Mouse (Mus musculus): ENCODE data around the gene Runx2.

The Runx2 gene

DNA sequence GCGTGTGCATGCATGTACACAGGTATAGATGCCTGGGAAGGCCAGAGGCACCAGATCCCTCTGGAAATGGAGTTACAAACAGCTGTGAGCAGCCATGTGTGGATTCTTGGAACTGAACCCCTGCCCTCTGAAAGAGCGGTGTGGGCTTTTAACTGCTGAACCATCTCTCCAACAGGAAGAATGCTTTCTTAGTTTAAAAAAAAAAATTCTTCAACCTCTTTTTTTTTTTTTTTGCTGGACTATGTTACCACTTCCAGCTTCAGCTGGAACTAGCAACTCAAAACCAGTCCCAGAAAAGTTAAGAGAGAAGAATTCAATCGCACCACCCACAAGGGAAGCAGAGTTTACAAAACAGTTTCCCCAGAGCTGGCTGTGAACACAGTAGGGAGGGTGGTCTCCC lies 295.2 kb downstream of the Runx2 start:
- DNase-seq: no peak

DNA sequence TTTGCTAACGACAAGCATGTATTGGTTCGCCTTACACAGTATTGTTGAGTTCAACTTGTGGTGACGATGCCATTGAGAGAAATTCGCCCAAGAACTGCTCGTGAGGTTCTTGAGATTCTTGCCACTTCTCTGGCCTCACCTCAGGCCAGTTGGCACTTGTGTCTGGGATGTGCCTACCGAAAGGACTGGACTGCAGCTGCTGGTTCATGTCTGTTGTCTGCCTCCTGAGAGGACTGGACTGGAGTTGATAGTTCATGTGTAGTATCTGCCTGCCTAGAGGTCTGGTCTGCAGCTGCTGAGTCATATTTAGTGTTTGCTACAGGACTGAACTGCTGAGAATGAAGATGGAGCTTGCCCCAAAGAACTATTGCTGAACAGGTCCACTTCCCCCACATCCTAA lies 296.4 kb downstream of the Runx2 start:
- DNase-seq: no peak

- peak; percentile 59 for DNase-seq
Observed at GRCm38 (mm10) chr17:44508198-44508715, 306.3 kb downstream of the Runx2 start.

- DNase-seq: no peak
Observed at GRCm38 (mm10) chr17:44507741-44508140, 306.9 kb downstream of the Runx2 start.

- no peak for DNase-seq
Observed at GRCm38 (mm10) chr17:44506524-44506923, 308.1 kb downstream of the Runx2 start.

GRCm38 (mm10) chr17:44504794-44505317 lies 309.7 kb downstream of the Runx2 start:
- no peak for DNase-seq

DNA sequence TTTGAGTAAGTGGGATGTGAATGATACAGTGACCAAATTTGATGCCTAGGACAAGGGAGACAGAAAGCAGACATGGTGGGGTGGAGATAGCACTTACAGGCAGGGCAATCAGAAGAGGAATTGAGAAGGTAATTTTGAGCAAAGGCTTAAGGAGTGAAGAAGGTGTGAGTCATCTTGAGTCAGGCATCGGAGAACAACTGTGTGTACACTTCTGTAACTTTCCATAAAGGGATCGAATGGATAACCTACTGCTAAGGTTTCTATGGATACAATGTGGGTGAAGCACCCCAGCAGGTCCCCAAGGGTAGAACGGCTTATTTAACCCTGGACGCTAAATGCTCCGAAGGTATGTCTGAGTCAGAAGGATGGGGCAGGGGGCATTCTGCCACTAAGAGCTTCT lies 312.4 kb downstream of the Runx2 start:
- DNase-seq: no peak

DNA sequence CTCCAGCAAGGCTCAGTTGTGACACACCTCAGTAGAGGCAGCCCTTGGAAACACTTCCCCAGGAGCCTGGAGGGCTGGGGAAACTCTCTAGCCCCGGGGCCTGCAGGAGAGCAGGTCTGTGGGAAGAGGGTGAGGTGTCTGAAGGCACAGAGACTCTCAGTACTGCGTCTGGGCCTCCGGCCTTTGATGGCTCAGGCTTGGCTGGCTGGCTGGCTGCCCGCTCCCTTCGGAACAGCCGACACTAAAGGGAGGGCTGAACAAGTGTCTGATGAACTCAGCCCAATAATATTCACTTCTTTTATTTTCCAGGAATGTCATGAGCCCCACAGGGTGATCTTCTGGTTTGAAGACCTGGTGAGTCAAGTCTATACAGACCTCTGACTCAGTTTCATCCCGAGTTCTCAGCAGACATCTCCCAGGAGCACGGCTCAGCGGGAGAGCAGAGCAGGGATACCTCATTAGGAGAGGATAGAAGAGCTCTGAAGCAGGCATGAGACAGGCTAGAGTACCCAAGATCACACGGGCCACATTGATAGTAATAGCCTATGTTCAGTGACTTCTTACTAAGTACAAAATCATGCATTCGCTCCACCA lies 314.2 kb downstream of the Runx2 start:
- DNase-seq: no peak

- no peak for DNase-seq
Observed at GRCm38 (mm10) chr17:44490164-44490794, 324.3 kb downstream of the Runx2 start.

GRCm38 (mm10) chr17:44489346-44489745 lies 325.3 kb downstream of the Runx2 start:
- no peak for DNase-seq

- DNase-seq: no peak
Observed at GRCm38 (mm10) chr17:44487514-44488244, 326.9 kb downstream of the Runx2 start.

DNA sequence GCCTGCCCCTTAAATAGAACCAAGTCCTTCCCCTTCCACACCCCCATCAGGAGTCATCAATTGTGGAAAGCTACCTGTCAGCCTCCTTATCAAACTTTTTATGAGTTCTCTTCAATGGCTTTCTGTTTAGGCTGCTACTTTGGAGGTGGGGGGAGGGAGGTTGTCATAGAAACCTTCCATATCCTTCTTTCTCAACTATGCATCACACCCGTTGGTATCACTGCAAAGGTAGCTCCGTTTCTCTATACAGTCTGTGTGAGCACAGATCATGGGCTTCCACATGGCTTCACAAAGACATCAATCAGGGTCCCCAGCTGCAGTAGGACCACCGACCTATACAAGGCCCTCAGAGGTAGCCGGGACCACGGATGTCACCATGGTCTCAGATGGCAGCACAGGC lies 329.3 kb downstream of the Runx2 start:
- no peak for DNase-seq

- no peak for DNase-seq
Observed at GRCm38 (mm10) chr17:44479918-44480317, 334.7 kb downstream of the Runx2 start.

DNA sequence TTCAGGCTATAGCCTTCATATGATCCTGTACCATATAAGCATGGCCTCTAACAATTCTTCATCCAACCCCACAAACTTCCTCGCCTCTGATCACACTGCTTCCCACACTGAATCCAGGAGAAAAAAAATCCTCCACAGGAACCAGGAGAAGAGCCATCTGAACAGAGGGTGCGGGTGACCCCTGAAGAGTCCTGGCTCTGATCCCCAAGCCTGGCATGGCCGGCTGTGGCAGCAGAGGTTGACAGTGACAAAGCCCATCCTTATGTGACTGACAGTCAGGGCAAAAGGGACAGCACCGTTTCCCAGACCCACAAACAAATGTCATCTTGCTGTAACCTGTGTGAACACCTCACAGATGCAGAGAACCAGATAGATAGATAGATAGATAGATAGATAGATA lies 335.1 kb downstream of the Runx2 start:
- no peak for DNase-seq

DNA sequence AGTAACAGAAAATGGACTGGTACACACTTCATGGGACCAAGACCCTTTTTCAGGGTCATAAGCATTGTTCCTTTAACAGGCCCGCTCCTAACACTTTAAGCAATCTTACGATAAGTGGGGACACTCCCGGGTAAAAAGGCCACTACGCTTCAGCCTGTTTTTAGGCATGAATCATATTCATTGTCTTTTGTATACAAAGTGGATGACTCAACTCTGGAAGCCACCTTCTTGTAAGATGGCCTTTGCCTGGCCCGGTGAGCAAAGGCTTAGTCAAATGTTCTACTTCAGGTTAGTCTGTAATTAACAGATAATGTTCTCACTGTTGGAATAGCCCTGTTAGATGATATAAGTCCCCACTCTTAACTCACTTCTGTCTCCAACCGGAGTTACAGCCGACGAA lies 338.7 kb downstream of the Runx2 start:
- no peak for DNase-seq

DNA sequence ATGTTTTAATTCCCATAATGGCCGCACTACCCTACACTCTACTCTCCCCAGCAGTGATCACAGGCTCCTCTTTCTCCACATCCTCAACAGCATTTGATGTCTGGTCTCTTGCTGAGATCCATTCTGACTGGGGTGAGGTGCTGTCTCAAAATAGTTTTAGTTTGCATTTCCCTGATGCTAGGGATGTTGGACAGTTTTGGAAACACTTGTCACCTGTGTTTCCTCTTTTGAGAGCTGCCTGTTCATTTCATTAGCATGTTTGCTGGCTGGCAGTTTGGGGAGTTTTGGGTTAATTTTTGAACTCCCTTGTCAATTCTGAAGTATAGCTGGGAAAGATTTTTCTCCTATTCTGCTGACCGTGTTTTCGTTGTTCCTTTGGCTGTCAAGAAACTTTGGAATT lies 340.3 kb downstream of the Runx2 start:
- no peak for DNase-seq

GRCm38 (mm10) chr17:44472695-44473094 lies 341.9 kb downstream of the Runx2 start:
- no peak for DNase-seq

DNA sequence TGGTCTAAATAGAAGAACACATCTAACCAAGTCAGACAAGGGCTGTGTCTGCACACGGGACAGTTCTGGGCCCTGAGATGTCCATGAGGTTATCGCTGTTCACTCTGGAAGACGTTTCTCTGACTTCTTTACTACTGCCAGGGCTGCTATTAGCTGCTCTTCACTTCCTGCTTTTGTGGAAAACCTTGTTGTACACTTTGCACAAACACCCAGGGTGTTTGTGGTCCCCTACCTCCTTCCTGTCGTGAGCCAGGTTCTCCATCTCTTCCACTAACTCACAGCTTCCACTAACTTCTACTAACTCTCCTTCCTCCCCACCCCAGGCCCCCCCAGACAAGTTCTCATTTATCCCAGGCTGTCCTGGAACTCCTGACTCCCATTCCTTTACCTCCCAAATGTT lies 350.9 kb downstream of the Runx2 start:
- no peak for DNase-seq

GRCm38 (mm10) chr17:44460156-44460555 lies 354.4 kb downstream of the Runx2 start:
- DNase-seq: no peak

GRCm38 (mm10) chr17:44459029-44459428 lies 355.6 kb downstream of the Runx2 start:
- DNase-seq: no peak

GRCm38 (mm10) chr17:44456696-44457095 lies 357.9 kb downstream of the Runx2 start:
- no peak for DNase-seq

DNA sequence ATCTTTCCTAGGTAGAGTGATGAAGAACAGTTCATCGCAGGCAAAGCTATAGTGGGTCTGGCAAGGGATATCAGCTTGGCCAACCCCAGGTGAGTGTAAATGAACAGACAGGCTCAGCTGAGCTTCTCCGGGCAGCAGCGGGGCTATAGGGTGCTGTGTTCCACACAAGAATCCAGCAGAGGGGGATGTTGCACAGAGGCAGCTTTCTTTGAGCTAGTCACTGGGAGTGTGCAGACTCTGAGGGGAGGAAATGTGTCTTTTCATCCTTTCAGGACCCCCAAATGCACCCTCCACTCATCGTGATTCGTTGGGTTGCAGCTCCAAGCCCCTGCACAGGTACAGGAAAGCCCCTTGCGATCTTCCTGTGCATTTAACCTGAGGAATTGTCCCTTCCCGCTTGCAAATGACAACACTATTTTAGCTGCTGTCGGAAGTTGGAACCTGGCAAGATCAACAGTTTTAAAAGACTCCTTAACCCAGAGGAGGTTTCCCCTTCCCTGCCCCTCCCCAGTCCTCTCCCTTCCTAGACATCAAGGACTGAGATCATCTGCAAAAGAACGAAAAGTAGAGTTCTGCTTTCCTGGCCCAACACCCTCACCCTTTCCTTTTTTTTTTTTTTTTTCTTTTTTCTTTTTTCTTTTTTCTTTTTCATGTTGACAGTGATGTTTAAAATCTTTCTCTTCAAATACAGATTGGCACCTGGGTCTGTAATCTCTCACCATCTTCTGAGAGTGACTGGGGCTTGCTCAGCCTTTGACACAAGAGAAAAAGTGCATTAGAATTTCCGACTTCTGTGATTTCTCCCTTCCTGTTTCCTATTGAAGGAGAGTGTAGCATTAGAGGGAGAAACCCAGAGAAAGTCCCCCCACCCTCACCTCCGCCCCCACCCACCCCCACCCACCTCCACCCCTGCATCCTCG lies 358.7 kb downstream of the Runx2 start:
- peak; percentile 80 for DNase-seq
